Mouse (Mus musculus) heart, adult 8-10 months (tissue): Measurements from ENCODE around the gene Kdm5d. TPM values are rescaled to one million over a fixed set of nuclear protein-coding genes. Genes with fewer than 3 reads are reported as not detected.

ENCODE experiments used
- DNase-seq: peaks from one replicate; pipeline ENCODE4 v3.0.0; 2022; ENCODE audit warnings: low spot score
- microRNA-seq: library from miRNA; unstranded; fragments of <30 nt; microRNA quantifications from one replicate; pipeline ENCODE4 v1.2.0, GENCODE M21; 2022
- total RNA-seq, 4 experiments: library from RNA; stranded (reverse); gene quantifications; 2 replicates each; pipeline ENCODE4 v1.2.4; 2022

Kdm5d gene
- 10 to 100 TPM in 1 of 4 experiments, 1 to 10 TPM in 1, not detected in 2; 8.0 to 12.3 TPM for total RNA-seq

GRCm38 (mm10) chrY:897393-898227 is at the start of gene Kdm5d:
Gene Kdm5d, plus strand, starts transcription at chrY:897788.
- DNase-seq, result peak; percentile 58

GRCm38 (mm10) chrY:872404-872803 is 25.2 kb upstream of the Kdm5d start:
- no peak for DNase-seq

GRCm38 (mm10) chrY:872855-873549 is 24.6 kb upstream of the Kdm5d start:
- no peak for DNase-seq

Small RNA genes within 50 kb of the gene (microRNA-seq; reads per million reads assigned to microRNA genes)
- gene Gm47281, result not detected

Other genes with a start within 250 kb of the Kdm5d start
- not detected for gene Zfy1, start 100.4 kb upstream of the Kdm5d start, total RNA-seq
- not detected for gene Uba1y, start 79.1 kb upstream of the Kdm5d start, total RNA-seq
- 10 to 100 TPM in 2 of 4 experiments, not detected in 2; 50.1 to 62.5 TPM for gene Eif2s3y, start 112.8 kb downstream of the Kdm5d start, total RNA-seq